Mouse (Mus musculus) olfactory bulb, adult 2 months (tissue): ENCODE results near the gene Kif1a.

ENCODE experiments used
- CTCF ChIP-seq: fragments of 200-500 bp; IDR thresholded peaks from 2 replicates; pipeline ENCODE4 v1.5.1; 2012; ENCODE audit warnings: low read depth, mild to moderate bottlenecking, low read length, moderate library complexity; ENCODE audit not compliant: insufficient read depth
- POLR2A ChIP-seq: fragments of 200-500 bp; IDR thresholded peaks from 2 replicates; pipeline ENCODE4 v1.6.1; 2012; ENCODE audit warnings: mild to moderate bottlenecking, low read depth, low read length, moderate library complexity; ENCODE audit not compliant: insufficient read depth

GRCm38 (mm10) chr1:93144176-93144575, 42.4 kb upstream of the Kif1a start:
- TF ChIP-seq CTCF (no peak), POLR2A (no peak)
